Mouse (Mus musculus): Measurements from ENCODE around the gene Ifna11. TPM values are rescaled to one million over a fixed set of nuclear protein-coding genes. Genes with fewer than 3 reads are reported as not detected.
A peak's percentile ranks its signal among the peaks of the same experiment; 100 is the strongest.

The Ifna11 gene
- polyA plus RNA-seq, 1 experiment from 2014 or later: not detected

- Histone ChIP-seq H3K36me3 (ENCODE audit: control insufficient read depth, insufficient read depth) (no peaks in the 10 kb centered on the region), H3K9me3 (replicated peaks; ENCODE audit: control insufficient read depth, low read length) (no peaks in the 10 kb centered on the region), H3K4me1 (ENCODE audit: control insufficient read depth, low read depth, low read length) (no peaks in the 10 kb centered on the region), H3K27ac (ENCODE audit: low read length) (no peak overlapping the region), H3K4me2 (ENCODE audit: low read depth, low read length) (no peak overlapping the region), H3K4me3 (ENCODE audit: low read depth, low read length) (no peak overlapping the region), H3K9ac (ENCODE audit: low read depth, low read length) (no peak overlapping the region), H3K27me3 (ENCODE audit: control insufficient read depth, insufficient read depth, low read depth, low read length) (peaks cover 5% of the 10 kb centered on the region; the same call in 1 of the 2 replicates)
- no peak for ATAC-seq (ENCODE audit: low read depth)
Observed at GRCm38 (mm10) chr4:88859214-88859613, 39.5 kb downstream of the Ifna11 start.

DNA sequence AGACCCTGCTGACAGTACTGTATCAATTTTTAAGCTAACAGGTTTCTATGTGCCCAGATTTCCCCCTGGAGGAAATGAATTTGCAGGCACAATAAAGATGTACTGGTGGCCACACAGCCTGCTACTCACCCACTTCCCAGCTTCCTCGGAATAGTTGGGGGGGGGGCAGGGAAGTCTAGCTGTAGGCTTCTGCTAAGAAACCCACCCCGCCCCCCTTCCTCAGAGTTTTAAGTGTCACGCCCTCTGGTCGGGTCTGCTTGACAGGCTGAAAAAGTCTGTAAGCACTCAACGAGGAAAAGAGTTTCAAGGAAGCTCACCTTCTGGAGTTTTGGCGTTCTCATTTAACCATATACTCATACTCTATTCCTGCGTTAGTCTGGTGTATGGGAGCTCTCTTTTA, 43.5 kb downstream of the Ifna11 start:
- H3K36me3 ChIP-seq (ENCODE audit: control insufficient read depth, insufficient read depth): no peaks in the 10 kb centered on the region
- H3K27ac ChIP-seq (ENCODE audit: low read length): no peak overlapping the region
- H3K4me1 ChIP-seq (ENCODE audit: control insufficient read depth, low read depth, low read length): peaks cover under 1% of the 10 kb centered on the region; the same call in 1 of the 2 replicates
- no peak overlapping the region for H3K4me3 ChIP-seq (ENCODE audit: low read depth, low read length)
- H3K4me2 ChIP-seq (ENCODE audit: low read depth, low read length): no peak overlapping the region
- H3K9ac ChIP-seq (ENCODE audit: low read depth, low read length): no peak overlapping the region
- H3K9me3 ChIP-seq (replicated peaks; ENCODE audit: control insufficient read depth, low read length): no peaks in the 10 kb centered on the region
- H3K27me3 ChIP-seq (ENCODE audit: control insufficient read depth, insufficient read depth, low read depth, low read length): peaks cover 7% of the 10 kb centered on the region; the same call in 1 of the 2 replicates
- ATAC-seq (ENCODE audit: low read depth): no peak
- 22% methylated on average over 7 of the region's 7 CpGs for WGBS (ENCODE audit: insufficient replicate concordance)

- Histone ChIP-seq H3K27ac (ENCODE audit: low read length) (no peak overlapping the region), H3K4me3 (ENCODE audit: low read depth, low read length) (peak overlapping the region; percentile 23; the same call in 1 of the 2 replicates), H3K4me1 (ENCODE audit: control insufficient read depth, low read depth, low read length) (peaks cover 3% of the 10 kb centered on the region; the same call in 1 of the 2 replicates), H3K27me3 (ENCODE audit: control insufficient read depth, insufficient read depth, low read depth, low read length) (peaks cover 7% of the 10 kb centered on the region; the same call in 1 of the 2 replicates), H3K9ac (ENCODE audit: low read depth, low read length) (no peak overlapping the region), H3K9me3 (replicated peaks; ENCODE audit: control insufficient read depth, low read length) (no peaks in the 10 kb centered on the region), H3K4me2 (ENCODE audit: low read depth, low read length) (peak overlapping the region; percentile 42), H3K36me3 (ENCODE audit: control insufficient read depth, insufficient read depth) (no peaks in the 10 kb centered on the region)
- WGBS (ENCODE audit: insufficient replicate concordance): 11% methylated on average over 9 of the region's 9 CpGs
- 0 out of 2 replicates have a peak, but pooled peaks have one; percentile 23 for ATAC-seq (ENCODE audit: low read depth)
Observed at GRCm38 (mm10) chr4:88864599-88864998, 44.8 kb downstream of the Ifna11 start.

DNA sequence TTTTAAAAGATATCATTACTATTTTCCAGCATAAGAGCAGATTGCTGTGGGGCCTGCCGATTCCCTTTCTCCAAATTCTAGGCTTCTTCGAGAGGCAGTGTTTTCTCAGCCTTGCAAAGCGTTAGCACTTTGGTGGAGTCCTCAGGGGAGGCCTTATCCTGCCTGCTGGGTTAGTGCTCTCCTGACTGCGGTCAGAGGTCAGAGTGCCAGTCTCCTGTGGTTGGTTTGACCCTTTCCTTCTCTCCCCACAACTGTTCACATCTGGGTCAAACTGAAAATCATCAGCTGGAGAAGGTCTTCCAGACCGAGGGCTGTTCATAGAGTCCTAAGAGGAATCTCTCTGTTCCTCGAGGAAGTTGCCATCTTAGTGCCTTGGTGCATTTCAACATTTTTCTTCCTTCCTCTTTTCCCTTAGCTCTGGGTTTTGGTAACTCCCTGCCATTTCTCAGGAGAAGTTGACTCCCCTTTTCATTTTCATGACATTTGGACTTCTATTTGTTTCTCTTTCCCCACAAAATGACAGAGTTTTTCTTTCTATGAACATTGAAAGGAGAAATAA, 45.3 kb downstream of the Ifna11 start:
- Histone ChIP-seq H3K4me3 (ENCODE audit: low read depth, low read length) (no peak overlapping the region), H3K27ac (ENCODE audit: low read length) (no peak overlapping the region), H3K36me3 (ENCODE audit: control insufficient read depth, insufficient read depth) (no peaks in the 10 kb centered on the region), H3K9me3 (replicated peaks; ENCODE audit: control insufficient read depth, low read length) (no peaks in the 10 kb centered on the region), H3K4me2 (ENCODE audit: low read depth, low read length) (peak overlapping the region; percentile 42; the same call in 1 of the 2 replicates), H3K9ac (ENCODE audit: low read depth, low read length) (no peak overlapping the region), H3K4me1 (ENCODE audit: control insufficient read depth, low read depth, low read length) (peaks cover 3% of the 10 kb centered on the region; the same call in 1 of the 2 replicates), H3K27me3 (ENCODE audit: control insufficient read depth, insufficient read depth, low read depth, low read length) (peaks cover 7% of the 10 kb centered on the region; the same call in 1 of the 2 replicates)
- ATAC-seq (ENCODE audit: low read depth): no peak
- 6% methylated on average over 6 of the region's 6 CpGs for WGBS (ENCODE audit: insufficient replicate concordance)

DNA sequence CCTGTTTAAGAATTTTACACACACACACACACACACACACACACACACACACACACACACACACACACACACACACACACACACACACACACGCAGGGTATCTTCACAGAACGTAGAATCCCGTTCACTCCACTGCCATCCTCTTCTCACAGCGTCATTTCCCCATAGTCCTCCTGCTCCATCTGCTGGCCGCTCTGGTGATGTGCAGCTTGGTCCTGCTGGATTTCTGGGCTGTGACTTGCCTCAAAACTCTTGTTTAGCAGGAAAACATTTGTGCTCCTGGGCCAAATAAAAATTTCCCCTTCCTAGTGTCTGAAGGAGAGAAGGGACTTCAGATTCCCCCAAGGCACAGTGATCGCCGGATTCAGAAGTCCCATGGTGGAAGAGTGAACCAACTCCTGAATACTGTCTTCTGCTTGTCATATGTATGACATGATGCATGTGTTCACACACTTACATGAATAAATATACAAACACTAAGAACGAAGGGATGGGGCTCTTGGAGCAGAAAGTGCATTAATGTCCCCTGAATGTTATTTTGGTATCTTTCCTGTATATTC, 47.7 kb downstream of the Ifna11 start:
- H3K9ac ChIP-seq (ENCODE audit: low read depth, low read length): peak overlapping the region; percentile 65
- peak; percentile 62 for ATAC-seq (ENCODE audit: low read depth)
- H3K9me3 ChIP-seq (replicated peaks; ENCODE audit: control insufficient read depth, low read length): no peaks in the 10 kb centered on the region
- peaks cover 3% of the 10 kb centered on the region; the same call in 1 of the 2 replicates for H3K4me1 ChIP-seq (ENCODE audit: control insufficient read depth, low read depth, low read length)
- peaks cover 7% of the 10 kb centered on the region; the same call in 1 of the 2 replicates for H3K27me3 ChIP-seq (ENCODE audit: control insufficient read depth, insufficient read depth, low read depth, low read length)
- under 1% methylated on average over 8 of the region's 8 CpGs for WGBS (ENCODE audit: insufficient replicate concordance)
- H3K27ac ChIP-seq (ENCODE audit: low read length): no peak overlapping the region
- no peaks in the 10 kb centered on the region for H3K36me3 ChIP-seq (ENCODE audit: control insufficient read depth, insufficient read depth)
- peak overlapping the region; percentile 83 for H3K4me2 ChIP-seq (ENCODE audit: low read depth, low read length)
- H3K4me3 ChIP-seq (ENCODE audit: low read depth, low read length): peak overlapping the region; percentile 69

GRCm38 (mm10) chr4:88867926-88868911, 48.5 kb downstream of the Ifna11 start:
- Histone ChIP-seq H3K27me3 (ENCODE audit: control insufficient read depth, insufficient read depth, low read depth, low read length) (peaks cover 3% of the 10 kb centered on the region; the same call in 1 of the 2 replicates), H3K4me1 (ENCODE audit: control insufficient read depth, low read depth, low read length) (peaks cover 3% of the 10 kb centered on the region; the same call in 1 of the 2 replicates), H3K27ac (ENCODE audit: low read length) (peak overlapping the region; percentile 38; the same call in 1 of the 2 replicates), H3K4me3 (ENCODE audit: low read depth, low read length) (peak overlapping the region; percentile 69), H3K9ac (ENCODE audit: low read depth, low read length) (peak overlapping the region; percentile 65), H3K4me2 (ENCODE audit: low read depth, low read length) (peak overlapping the region; percentile 83), H3K36me3 (ENCODE audit: control insufficient read depth, insufficient read depth) (no peaks in the 10 kb centered on the region), H3K9me3 (replicated peaks; ENCODE audit: control insufficient read depth, low read length) (no peaks in the 10 kb centered on the region)
- 7% methylated on average over 26 of the region's 31 CpGs for WGBS (ENCODE audit: insufficient replicate concordance)
- ATAC-seq (ENCODE audit: low read depth): peak; percentile 71

Other genes starting within 250 kb of the Ifna11 start
- not detected in 2 replicates for gene Ifna14, start 248.2 kb upstream of the Ifna11 start, polyA plus RNA-seq (2015; fragmentation: Nextera tagmentation; extraction: Ambion mirVana)
- not detected in 2 replicates for gene Ifna9, start 227.6 kb upstream of the Ifna11 start, polyA plus RNA-seq (2015; fragmentation: Nextera tagmentation; extraction: Ambion mirVana)
- not detected in 2 replicates for gene Ifna12, start 216.6 kb upstream of the Ifna11 start, polyA plus RNA-seq (2015; fragmentation: Nextera tagmentation; extraction: Ambion mirVana)
- not detected in 2 replicates for gene C87499, start 185.5 kb upstream of the Ifna11 start, polyA plus RNA-seq (2015; fragmentation: Nextera tagmentation; extraction: Ambion mirVana)
- gene Ifna13, start 175.5 kb upstream of the Ifna11 start, polyA plus RNA-seq (2015; fragmentation: Nextera tagmentation; extraction: Ambion mirVana): not detected in 2 replicates
- gene Ifna16, start 143.0 kb upstream of the Ifna11 start, polyA plus RNA-seq (2015; fragmentation: Nextera tagmentation; extraction: Ambion mirVana): not detected in 2 replicates
- not detected in 2 replicates for gene Ifna2, start 136.0 kb upstream of the Ifna11 start, polyA plus RNA-seq (2015; fragmentation: Nextera tagmentation; extraction: Ambion mirVana)
- not detected in 2 replicates for gene Ifnab, start 128.6 kb upstream of the Ifna11 start, polyA plus RNA-seq (2015; fragmentation: Nextera tagmentation; extraction: Ambion mirVana)
- gene Gm26566, start 98.2 kb upstream of the Ifna11 start, polyA plus RNA-seq (2015; fragmentation: Nextera tagmentation; extraction: Ambion mirVana): 0.25 and 0.32 TPM in 2 replicates
- 22.4 and 23.5 TPM in 2 replicates for gene Klhl9, start 97.5 kb upstream of the Ifna11 start, polyA plus RNA-seq (2015; fragmentation: Nextera tagmentation; extraction: Ambion mirVana)
- gene Gm13271, start 65.1 kb upstream of the Ifna11 start, polyA plus RNA-seq (2015; fragmentation: Nextera tagmentation; extraction: Ambion mirVana): not detected in 2 replicates
- 0.07 TPM in 1 of 2 replicates, not detected in the other for gene Gm13283, start 59.8 kb upstream of the Ifna11 start, polyA plus RNA-seq (2015; fragmentation: Nextera tagmentation; extraction: Ambion mirVana)
- 0.11 TPM in 1 of 2 replicates, not detected in the other for gene Gm13290, start 46.1 kb upstream of the Ifna11 start, polyA plus RNA-seq (2015; fragmentation: Nextera tagmentation; extraction: Ambion mirVana)
- gene Gm13289, start 43.0 kb upstream of the Ifna11 start, polyA plus RNA-seq (2015; fragmentation: Nextera tagmentation; extraction: Ambion mirVana): not detected in 2 replicates
- not detected in 2 replicates for gene Gm13272, start 40.1 kb upstream of the Ifna11 start, polyA plus RNA-seq (2015; fragmentation: Nextera tagmentation; extraction: Ambion mirVana)
- gene Ifnz, start 37.8 kb upstream of the Ifna11 start, polyA plus RNA-seq (2015; fragmentation: Nextera tagmentation; extraction: Ambion mirVana): not detected in 2 replicates
- not detected in 2 replicates for gene Gm13276, start 34.2 kb upstream of the Ifna11 start, polyA plus RNA-seq (2015; fragmentation: Nextera tagmentation; extraction: Ambion mirVana)
- gene Gm13277, start 31.3 kb upstream of the Ifna11 start, polyA plus RNA-seq (2015; fragmentation: Nextera tagmentation; extraction: Ambion mirVana): not detected in 2 replicates
- not detected in 2 replicates for gene Gm13278, start 28.4 kb upstream of the Ifna11 start, polyA plus RNA-seq (2015; fragmentation: Nextera tagmentation; extraction: Ambion mirVana)
- not detected in 2 replicates for gene Gm13275, start 25.5 kb upstream of the Ifna11 start, polyA plus RNA-seq (2015; fragmentation: Nextera tagmentation; extraction: Ambion mirVana)
- gene Gm13279, start 22.6 kb upstream of the Ifna11 start, polyA plus RNA-seq (2015; fragmentation: Nextera tagmentation; extraction: Ambion mirVana): not detected in 2 replicates
- gene Gm13285, start 20.3 kb upstream of the Ifna11 start, polyA plus RNA-seq (2015; fragmentation: Nextera tagmentation; extraction: Ambion mirVana): 0.15 and 0.23 TPM in 2 replicates
- gene Gm13287, start 16.7 kb upstream of the Ifna11 start, polyA plus RNA-seq (2015; fragmentation: Nextera tagmentation; extraction: Ambion mirVana): not detected in 2 replicates
- not detected in 2 replicates for gene Gm13288, start 14.4 kb upstream of the Ifna11 start, polyA plus RNA-seq (2015; fragmentation: Nextera tagmentation; extraction: Ambion mirVana)
- not detected in 2 replicates for gene Ifna7, start 3.7 kb upstream of the Ifna11 start, polyA plus RNA-seq (2015; fragmentation: Nextera tagmentation; extraction: Ambion mirVana)
- gene Ifna6, start 7.5 kb downstream of the Ifna11 start, polyA plus RNA-seq (2015; fragmentation: Nextera tagmentation; extraction: Ambion mirVana): not detected in 2 replicates
- gene Ifna5, start 15.6 kb downstream of the Ifna11 start, polyA plus RNA-seq (2015; fragmentation: Nextera tagmentation; extraction: Ambion mirVana): not detected in 2 replicates
- not detected in 2 replicates for gene Ifna4, start 21.9 kb downstream of the Ifna11 start, polyA plus RNA-seq (2015; fragmentation: Nextera tagmentation; extraction: Ambion mirVana)
- not detected in 2 replicates for gene Ifna1, start 30.1 kb downstream of the Ifna11 start, polyA plus RNA-seq (2015; fragmentation: Nextera tagmentation; extraction: Ambion mirVana)
- gene Ifne, start 60.2 kb downstream of the Ifna11 start, polyA plus RNA-seq (2015; fragmentation: Nextera tagmentation; extraction: Ambion mirVana): not detected in 2 replicates

All from liver, embryonic 16.5 days (tissue).